ENCODE assay signal across 16 mouse cellular contexts in the genomic region with DNA sequence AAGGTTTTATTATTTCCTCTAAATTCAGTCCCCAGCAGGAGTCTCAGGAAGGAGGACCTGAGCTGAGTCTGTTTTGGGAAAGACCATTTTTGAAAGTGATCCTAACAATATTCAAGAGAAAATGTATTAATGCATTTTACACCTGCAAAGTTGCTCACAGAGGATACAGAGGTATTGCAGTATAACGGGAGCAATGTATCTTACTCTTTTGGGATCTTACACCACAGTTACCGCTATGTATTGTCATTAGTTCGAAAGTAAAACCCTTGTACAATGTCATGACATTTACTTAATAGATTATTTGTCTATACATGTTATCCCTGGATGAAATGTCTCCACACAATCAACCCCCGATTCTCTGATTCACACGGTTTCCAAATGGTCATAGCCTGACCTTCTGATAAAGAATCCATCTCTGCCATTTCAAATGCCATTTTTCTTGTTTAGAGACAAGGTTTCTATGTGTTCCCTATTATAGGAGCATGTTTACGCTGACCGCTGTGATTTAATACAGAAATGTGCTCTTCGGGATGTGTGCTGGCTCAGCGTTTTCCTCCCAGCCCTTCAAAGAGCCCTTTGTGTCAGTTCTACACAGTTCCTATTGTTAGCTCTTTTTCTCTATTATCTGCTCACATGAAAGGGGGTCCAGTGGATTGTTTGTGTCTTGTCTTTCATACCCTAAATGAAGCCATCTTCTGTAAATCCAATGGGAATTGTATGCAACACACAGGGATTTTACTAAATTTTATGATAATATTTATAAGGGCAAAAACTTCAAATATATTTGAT. TPM values are rescaled to one million over a fixed set of nuclear protein-coding genes. Genes with fewer than 3 reads are reported as not detected.
DNase-seq lines count a peak whose midpoint lies in the region; ATAC-seq and TF ChIP-seq lines count a peak whose summit lies in the region.
"Had no signal": no experiment of that assay in that cellular context is flagged by ENCODE, and none has a peak within 500 bp of the region (broad histone marks: within the 10 kb centered on the region; RNA-seq: fewer than 3 reads in every experiment).

No protein-coding gene starts in this region.

- ATAC-seq in forebrain, embryonic 12.5 days (ENCODE audit: low FRiP score) = peak; percentile 67
- ATAC-seq in forebrain, embryonic 16.5 days = no peak
- ATAC-seq in midbrain, embryonic 15.5 days (replicated peaks) = peak; percentile 80

- H3K4me1 ChIP-seq in forebrain, embryonic 12.5 days = peaks cover 10% of the 10 kb centered on the region
- no peaks in the 10 kb centered on the region for H3K4me1 ChIP-seq in forebrain, embryonic 16.5 days (replicated peaks; ENCODE audit: control insufficient read depth, insufficient read depth, low read length)
- H3K4me1 ChIP-seq in CH12.LX (ENCODE audit: control insufficient read depth in 1 of 2, insufficient read depth in 2 of 2) = no peaks in the 10 kb centered on the region
- H3K4me1 ChIP-seq in hindbrain, embryonic 10.5 days (replicated peaks) = peaks cover 13% of the 10 kb centered on the region
- H3K4me1 ChIP-seq in midbrain, embryonic 15.5 days = no peaks in the 10 kb centered on the region
- no peaks in the 10 kb centered on the region for H3K4me1 ChIP-seq in lung, adult 2 months (ENCODE audit: control insufficient read depth, insufficient read depth, low read length)

- TF ChIP-seq RAD21 in CH12.LX (IDR thresholded peaks at IDR 0.05; ENCODE audit: low read depth, low read length) = no peak

- no peak for DNase-seq in CH12.LX (ENCODE audit: extremely low read depth)
- peak; percentile 11 for DNase-seq in hindbrain, embryonic 10.5 days (ENCODE audit: low spot score)
- DNase-seq in lung, postnatal 4 days = no peak
- no peak for DNase-seq in ovary, adult 18-20 months (ENCODE audit: low spot score)
- no peak for DNase-seq in lung, adult 2 months
- DNase-seq: heart, adult 2 months; heart, postnatal 4 days had no signal

- H3K9ac ChIP-seq in forebrain, embryonic 12.5 days = no peak overlapping the region
- no peak overlapping the region for H3K9ac ChIP-seq in forebrain, embryonic 16.5 days (replicated peaks; ENCODE audit: low read depth, low read length)
- no peak overlapping the region for H3K9ac ChIP-seq in CH12.LX (ENCODE audit: insufficient read depth, low read depth)
- no peak overlapping the region for H3K9ac ChIP-seq in midbrain, embryonic 15.5 days
- H3K9ac ChIP-seq: liver, embryonic 14.5 days had no signal

- H3K9me3 ChIP-seq in forebrain, embryonic 12.5 days = no peaks in the 10 kb centered on the region
- H3K9me3 ChIP-seq in forebrain, embryonic 16.5 days (ENCODE audit: control insufficient read depth, low read length) = no peaks in the 10 kb centered on the region
- no peaks in the 10 kb centered on the region for H3K9me3 ChIP-seq in CH12.LX (replicated peaks; ENCODE audit: low read length)
- no peaks in the 10 kb centered on the region for H3K9me3 ChIP-seq in hindbrain, embryonic 10.5 days
- no peaks in the 10 kb centered on the region for H3K9me3 ChIP-seq in midbrain, embryonic 15.5 days

- H3K4me2 ChIP-seq in forebrain, embryonic 12.5 days = no peak overlapping the region
- no peak overlapping the region for H3K4me2 ChIP-seq in forebrain, embryonic 16.5 days (ENCODE audit: low read length)
- H3K4me2 ChIP-seq in CH12.LX (ENCODE audit: insufficient read depth, low read depth, poor library complexity, severe bottlenecking) = no peak overlapping the region
- no peak overlapping the region for H3K4me2 ChIP-seq in midbrain, embryonic 15.5 days

- H3K79me2 ChIP-seq in CH12.LX (replicated peaks; ENCODE audit: control insufficient read depth, extremely low read depth, insufficient read depth, poor library complexity, severe bottlenecking) = no peaks in the 10 kb centered on the region

- no peak for TF ChIP-seq EP300 in CH12.LX (IDR thresholded peaks at IDR 0.05; ENCODE audit: low read length)

- TF ChIP-seq POLR2A in CH12.LX (IDR thresholded peaks at IDR 0.05; ENCODE audit: low read depth, low read length) = no peak
- TF ChIP-seq POLR2A in lung, adult 2 months (IDR thresholded peaks at IDR 0.05; ENCODE audit: borderline replicate concordance, extremely low read depth, low read depth, low read length) = no peak

- no peaks in the 10 kb centered on the region for H3K27me3 ChIP-seq in forebrain, embryonic 12.5 days
- no peaks in the 10 kb centered on the region for H3K27me3 ChIP-seq in forebrain, embryonic 16.5 days (replicated peaks; ENCODE audit: control insufficient read depth, insufficient read depth, low read length)
- H3K27me3 ChIP-seq in CH12.LX (replicated peaks) = no peaks in the 10 kb centered on the region
- H3K27me3 ChIP-seq in hindbrain, embryonic 10.5 days (ENCODE audit: insufficient read depth, poor library complexity, severe bottlenecking) = no peaks in the 10 kb centered on the region; the same call in 1 of the 2 replicates
- H3K27me3 ChIP-seq in midbrain, embryonic 15.5 days (replicated peaks) = no peaks in the 10 kb centered on the region

- dilution Hi-C loops in CH12.LX (cut with MboI; ENCODE audit: extremely low pct_ligation_motif_present, extremely low pct_unique_long_range_greater_than_20kb, low sequenced_read_pairs) = no loop called here

- H3K4me3 ChIP-seq in forebrain, embryonic 12.5 days (replicated peaks) = no peak overlapping the region
- no peak overlapping the region for H3K4me3 ChIP-seq in forebrain, embryonic 16.5 days (replicated peaks; ENCODE audit: low read length)
- H3K4me3 ChIP-seq in CH12.LX (replicated peaks in 1 of 3; ENCODE audit: low read depth in 2 of 3, low read length in 2 of 3, poor library complexity in 1 of 3) = no peak overlapping the region
- H3K4me3 ChIP-seq in hindbrain, embryonic 10.5 days = no peak overlapping the region
- H3K4me3 ChIP-seq in midbrain, embryonic 15.5 days = no peak overlapping the region
- no peak overlapping the region for H3K4me3 ChIP-seq in lung, adult 2 months (replicated peaks; ENCODE audit: extremely low read depth, low read depth, low read length)
- H3K4me3 ChIP-seq: heart, adult 2 months had no signal

- H3K36me3 ChIP-seq in forebrain, embryonic 12.5 days (replicated peaks) = no peaks in the 10 kb centered on the region
- no peaks in the 10 kb centered on the region for H3K36me3 ChIP-seq in forebrain, embryonic 16.5 days (ENCODE audit: control insufficient read depth, insufficient read depth)
- no peaks in the 10 kb centered on the region for H3K36me3 ChIP-seq in CH12.LX (replicated peaks in 1 of 2; ENCODE audit: control insufficient read depth in 1 of 2, insufficient read depth in 1 of 2, low read length in 1 of 2)
- H3K36me3 ChIP-seq in hindbrain, embryonic 10.5 days = no peaks in the 10 kb centered on the region
- no peaks in the 10 kb centered on the region for H3K36me3 ChIP-seq in midbrain, embryonic 15.5 days (replicated peaks)

- in situ Hi-C loops in CH12.LX (cut with MboI; ENCODE audit: low pct_ligation_motif_present, low pct_unique_long_range_greater_than_20kb, low sequenced_read_pairs) = no loop called here

- no peak for TF ChIP-seq CTCF in CH12.LX (conservative IDR thresholded peaks at IDR 0.05 in 1 of 2, IDR thresholded peaks at IDR 0.05 in 1 of 2; ENCODE audit: low read depth in 2 of 2, low read length in 2 of 2)
- TF ChIP-seq CTCF in lung, adult 2 months (IDR thresholded peaks at IDR 0.05; ENCODE audit: insufficient read depth, low read length) = no peak

- H3K27ac ChIP-seq in forebrain, embryonic 12.5 days = no peak overlapping the region
- no peak overlapping the region for H3K27ac ChIP-seq in forebrain, embryonic 16.5 days (ENCODE audit: low read length)
- H3K27ac ChIP-seq in CH12.LX (ENCODE audit: insufficient read depth, low read depth) = no peak overlapping the region
- no peak overlapping the region for H3K27ac ChIP-seq in hindbrain, embryonic 10.5 days
- no peak overlapping the region for H3K27ac ChIP-seq in midbrain, embryonic 15.5 days
- H3K27ac ChIP-seq: heart, adult 2 months; liver, embryonic 14.5 days had no signal

- WGBS in forebrain, embryonic 12.5 days = 45% methylated on average over 9 of the region's 9 CpGs
- 50% methylated on average over 9 of the region's 9 CpGs for WGBS in forebrain, embryonic 16.5 days
- 45% methylated on average over 9 of the region's 9 CpGs for WGBS in hindbrain, embryonic 10.5 days
- WGBS in midbrain, embryonic 15.5 days = 30% methylated on average over 9 of the region's 9 CpGs
- 83% methylated on average over 9 of the region's 9 CpGs for WGBS in lung, adult 2 months

TF ChIP-seq in CH12.LX, 34 proteins besides CTCF, POLR2A, EP300 and RAD21:
- TF ChIP-seq MAFK (IDR thresholded peaks at IDR 0.05; ENCODE audit: insufficient replicate concordance, low read length) (peak; percentile 45; the same call in 1 of the 2 replicates), NRF1 (IDR thresholded peaks at IDR 0.05; ENCODE audit: low read depth, low read length) (no peak)

RNA-seq across cellular contexts. Expression of gene Atp8a1, which starts 37.4 kb away (rescaled TPM):
- 25.2 and 28.1 TPM in 2 replicates for polyA plus RNA-seq in forebrain, embryonic 12.5 days (2016; fragmentation: Nextera tagmentation; extraction: Ambion mirVana)
- polyA plus RNA-seq in forebrain, embryonic 16.5 days (2015; fragmentation: Nextera tagmentation; extraction: Ambion mirVana) = 41.5 and 43.7 TPM in 2 replicates
- total RNA-seq in CH12.LX (2012; rRNA removed) (8.4 and 11.2 TPM in 2 replicates), CH12.LX (2014; rRNA removed) (5.0 and 5.5 TPM in 2 replicates)
- polyA plus RNA-seq in CH12.LX (2012; ENCODE audit: insufficient read length, low read depth) = 4.4 and 4.8 TPM in 2 replicates
- 14.2 and 17.0 TPM in 2 replicates for polyA plus RNA-seq in hindbrain, embryonic 10.5 days (2016; fragmentation: Nextera tagmentation; extraction: Ambion mirVana)
- polyA plus RNA-seq in midbrain, embryonic 15.5 days (2015; fragmentation: Nextera tagmentation; extraction: Ambion mirVana) = 46.2 and 53.6 TPM in 2 replicates
- polyA plus RNA-seq in lung, adult 2 months (2012; rRNA removed) = 75.7 and 171 TPM in 2 replicates

RNA-seq across cellular contexts. Expression of gene Gm5108, which starts 56.9 kb away (rescaled TPM):
- polyA plus RNA-seq in forebrain, embryonic 12.5 days (2016; fragmentation: Nextera tagmentation; extraction: Ambion mirVana) = not detected in 2 replicates
- not detected in 2 replicates for polyA plus RNA-seq in forebrain, embryonic 16.5 days (2015; fragmentation: Nextera tagmentation; extraction: Ambion mirVana)
- total RNA-seq in CH12.LX (2012; rRNA removed) (not detected in 2 replicates), CH12.LX (2014; rRNA removed) (not detected in 2 replicates)
- not detected in 2 replicates for polyA plus RNA-seq in CH12.LX (2012; ENCODE audit: insufficient read length, low read depth)
- polyA plus RNA-seq in hindbrain, embryonic 10.5 days (2016; fragmentation: Nextera tagmentation; extraction: Ambion mirVana) = not detected in 2 replicates
- polyA plus RNA-seq in midbrain, embryonic 15.5 days (2015; fragmentation: Nextera tagmentation; extraction: Ambion mirVana) = not detected in 2 replicates
- polyA plus RNA-seq in lung, adult 2 months (2012; rRNA removed) = not detected in 2 replicates
- total RNA-seq: adrenal gland, adult 18-20 months; common myeloid progenitor, adult 5-6 weeks; heart, adult 2 months; heart, postnatal 4 days; left cerebral cortex, postnatal 14 days; megakaryocyte progenitor cell, adult 5-6 weeks had no signal
- polyA plus RNA-seq: heart, adult 2 months; kidney, embryonic 16.5 days; liver, embryonic 14.5 days had no signal
